Mouse (Mus musculus): ENCODE results near the gene Pgm5. TPM values are rescaled to one million over a fixed set of nuclear protein-coding genes. Genes with fewer than 3 reads are reported as not detected.

Pgm5 gene
- total and polyA plus RNA-seq, 2 experiments from 2014 or later, result 0.57 to 11.7 TPM

GRCm38 (mm10) chr19:24662346-24662745 lies 199.3 kb downstream of the Pgm5 start:
- 98% methylated on average over 2 of the region's 2 CpGs for WGBS
- Histone ChIP-seq H3K27me3 (ENCODE audit: insufficient read depth, low read length) (no peaks in the 10 kb centered on the region), H3K9ac (replicated peaks; ENCODE audit: low read length, poor library complexity, severe bottlenecking) (no peak overlapping the region), H3K9me3 (ENCODE audit: low read length) (no peaks in the 10 kb centered on the region), H3K4me1 (ENCODE audit: insufficient read depth, low read length) (no peaks in the 10 kb centered on the region), H3K4me3 (ENCODE audit: low read depth, low read length) (no peak overlapping the region), H3K4me2 (ENCODE audit: low read depth, low read length, poor library complexity, severe bottlenecking) (no peak overlapping the region), H3K36me3 (ENCODE audit: insufficient read depth, low read length) (no peaks in the 10 kb centered on the region), H3K27ac (ENCODE audit: low read depth, low read length) (no peak overlapping the region)
- no peak for TF ChIP-seq CTCF (IDR thresholded peaks at IDR 0.05)
- DNase-seq (ENCODE audit: low spot score) (no peak), ATAC-seq (ENCODE audit: low FRiP score) (no peak)

DNA sequence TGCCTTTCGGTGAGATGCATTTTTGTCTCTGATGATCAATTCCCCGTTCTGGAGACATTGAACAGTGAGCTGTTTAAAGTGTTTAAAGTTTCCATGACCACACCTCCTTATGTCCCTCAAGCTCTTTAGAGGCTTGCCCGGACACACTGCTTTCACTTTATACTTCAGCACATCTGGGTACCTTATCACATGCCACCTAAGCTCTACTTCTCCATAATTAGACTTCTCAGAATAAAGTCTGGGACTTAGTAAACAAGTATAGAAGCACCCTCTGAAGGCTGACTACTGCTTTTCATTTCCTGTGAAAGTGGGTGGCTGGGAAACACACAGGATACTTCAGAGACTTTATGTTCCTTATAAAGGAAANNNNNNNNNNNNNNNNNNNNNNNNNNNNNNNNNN lies 204.7 kb downstream of the Pgm5 start:
- no peak overlapping the region for H3K4me3 ChIP-seq (ENCODE audit: low read depth, low read length)
- no peaks in the 10 kb centered on the region for H3K36me3 ChIP-seq (ENCODE audit: insufficient read depth, low read length)
- ATAC-seq (ENCODE audit: low FRiP score) (no peak), DNase-seq (ENCODE audit: low spot score) (no peak)
- H3K4me2 ChIP-seq (ENCODE audit: low read depth, low read length, poor library complexity, severe bottlenecking), result no peak overlapping the region
- H3K9me3 ChIP-seq (ENCODE audit: low read length), result no peaks in the 10 kb centered on the region
- no peak overlapping the region for H3K27ac ChIP-seq (ENCODE audit: low read depth, low read length)
- no peak for TF ChIP-seq CTCF (IDR thresholded peaks at IDR 0.05)
- peaks cover 10% of the 10 kb centered on the region; the same call in 1 of the 2 replicates for H3K4me1 ChIP-seq (ENCODE audit: insufficient read depth, low read length)
- no peak overlapping the region for H3K9ac ChIP-seq (replicated peaks; ENCODE audit: low read length, poor library complexity, severe bottlenecking)
- H3K27me3 ChIP-seq (ENCODE audit: insufficient read depth, low read length), result no peaks in the 10 kb centered on the region
- WGBS, result 88% methylated on average over 3 of the region's 3 CpGs

DNA sequence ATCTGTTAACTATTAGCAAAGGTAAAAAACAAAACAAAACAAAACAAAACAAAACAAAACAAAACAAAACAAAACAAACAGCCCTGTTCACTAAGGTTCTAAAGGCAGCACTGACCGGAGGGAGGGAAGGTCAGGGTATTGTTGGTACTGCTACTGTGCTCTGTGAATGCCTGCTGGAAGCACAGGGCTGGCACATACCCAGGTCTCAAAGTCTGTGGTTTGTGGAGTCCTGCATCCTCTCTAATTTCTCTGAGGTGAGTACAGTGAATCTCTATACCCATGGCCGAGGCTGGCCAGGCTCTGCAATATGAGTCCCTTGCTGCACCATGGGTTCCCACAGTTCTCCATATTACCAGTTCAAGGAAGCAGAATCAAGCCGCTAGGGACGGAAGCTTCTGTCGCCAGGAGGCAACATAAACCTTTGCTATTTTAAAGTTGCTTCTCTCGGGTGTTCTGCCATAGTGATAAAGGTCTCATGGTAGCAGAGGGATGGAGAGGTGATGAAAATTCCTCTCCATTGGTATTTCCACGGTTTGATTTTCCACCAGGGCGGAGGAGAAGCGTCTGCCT lies 208.3 kb downstream of the Pgm5 start:
- H3K4me2 ChIP-seq (ENCODE audit: low read depth, low read length, poor library complexity, severe bottlenecking), result no peak overlapping the region
- H3K4me3 ChIP-seq (ENCODE audit: low read depth, low read length), result no peak overlapping the region
- no peak overlapping the region for H3K9ac ChIP-seq (replicated peaks; ENCODE audit: low read length, poor library complexity, severe bottlenecking)
- peaks cover 10% of the 10 kb centered on the region; the same call in 1 of the 2 replicates for H3K4me1 ChIP-seq (ENCODE audit: insufficient read depth, low read length)
- no peaks in the 10 kb centered on the region for H3K9me3 ChIP-seq (ENCODE audit: low read length)
- ATAC-seq (ENCODE audit: low FRiP score) (no peak), DNase-seq (ENCODE audit: low spot score) (no peak)
- TF ChIP-seq CTCF (IDR thresholded peaks at IDR 0.05), result no peak
- H3K36me3 ChIP-seq (ENCODE audit: insufficient read depth, low read length), result no peaks in the 10 kb centered on the region
- WGBS, result 85% methylated on average over 9 of the region's 9 CpGs
- H3K27ac ChIP-seq (ENCODE audit: low read depth, low read length), result no peak overlapping the region
- no peaks in the 10 kb centered on the region for H3K27me3 ChIP-seq (ENCODE audit: insufficient read depth, low read length)

GRCm38 (mm10) chr19:24652342-24653019 lies 209.2 kb downstream of the Pgm5 start:
- Histone ChIP-seq H3K9ac (replicated peaks; ENCODE audit: low read length, poor library complexity, severe bottlenecking) (no peak overlapping the region), H3K4me2 (ENCODE audit: low read depth, low read length, poor library complexity, severe bottlenecking) (no peak overlapping the region), H3K4me3 (ENCODE audit: low read depth, low read length) (no peak overlapping the region), H3K27me3 (ENCODE audit: insufficient read depth, low read length) (no peaks in the 10 kb centered on the region), H3K9me3 (ENCODE audit: low read length) (no peaks in the 10 kb centered on the region), H3K4me1 (ENCODE audit: insufficient read depth, low read length) (peaks cover 10% of the 10 kb centered on the region; the same call in 1 of the 2 replicates), H3K36me3 (ENCODE audit: insufficient read depth, low read length) (no peaks in the 10 kb centered on the region), H3K27ac (ENCODE audit: low read depth, low read length) (peak overlapping the region; percentile 47)
- TF ChIP-seq CTCF (IDR thresholded peaks at IDR 0.05), result no peak
- ATAC-seq (ENCODE audit: low FRiP score), result peak; percentile 59; the same call in 1 of the 2 replicates
- peak; percentile 40 for DNase-seq (ENCODE audit: low spot score)
- WGBS, result 27% methylated on average over 6 of the region's 6 CpGs

DNA sequence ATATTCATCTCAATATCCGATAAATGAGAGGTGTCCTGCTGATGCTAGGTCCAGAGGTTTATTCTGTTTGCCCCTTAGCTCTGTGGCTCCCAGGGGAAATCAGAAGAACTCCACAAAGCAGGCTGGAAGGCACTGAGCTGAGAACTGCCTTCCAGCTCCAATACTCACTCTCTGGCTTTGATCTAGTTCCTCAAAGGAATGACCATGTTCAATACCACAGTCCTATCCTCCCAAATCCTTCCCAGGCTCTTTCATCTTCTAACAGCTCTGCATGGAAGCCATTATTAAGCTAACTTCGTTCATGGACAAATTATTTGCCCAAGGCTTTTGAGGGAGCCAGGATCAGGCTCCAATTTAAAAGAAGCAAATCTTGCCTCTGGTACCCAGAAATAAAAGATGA lies 210.1 kb downstream of the Pgm5 start:
- ATAC-seq (ENCODE audit: low FRiP score) (0 out of 2 replicates have a peak, but pooled peaks have one; percentile 53), DNase-seq (ENCODE audit: low spot score) (no peak)
- Histone ChIP-seq H3K9ac (replicated peaks; ENCODE audit: low read length, poor library complexity, severe bottlenecking) (no peak overlapping the region), H3K4me3 (ENCODE audit: low read depth, low read length) (no peak overlapping the region), H3K4me2 (ENCODE audit: low read depth, low read length, poor library complexity, severe bottlenecking) (no peak overlapping the region), H3K9me3 (ENCODE audit: low read length) (no peaks in the 10 kb centered on the region), H3K27ac (ENCODE audit: low read depth, low read length) (peak overlapping the region; percentile 32), H3K36me3 (ENCODE audit: insufficient read depth, low read length) (no peaks in the 10 kb centered on the region), H3K4me1 (ENCODE audit: insufficient read depth, low read length) (peaks cover 10% of the 10 kb centered on the region; the same call in 1 of the 2 replicates), H3K27me3 (ENCODE audit: insufficient read depth, low read length) (no peaks in the 10 kb centered on the region)
- no peak for TF ChIP-seq CTCF (IDR thresholded peaks at IDR 0.05)
- WGBS, result 29% methylated on average over 2 of the region's 2 CpGs

- H3K27me3 ChIP-seq (ENCODE audit: insufficient read depth, low read length), result no peaks in the 10 kb centered on the region
- 66% methylated on average over 8 of the region's 8 CpGs for whole genome bisulfite sequencing
- no peak overlapping the region for H3K4me3 ChIP-seq (ENCODE audit: low read depth, low read length)
- no peaks in the 10 kb centered on the region for H3K9me3 ChIP-seq (ENCODE audit: low read length)
- DNase-seq (ENCODE audit: low spot score) (no peak), ATAC-seq (ENCODE audit: low FRiP score) (no peak)
- no peak for TF ChIP-seq CTCF (IDR thresholded peaks at IDR 0.05)
- no peaks in the 10 kb centered on the region for H3K36me3 ChIP-seq (ENCODE audit: insufficient read depth, low read length)
- H3K27ac ChIP-seq (ENCODE audit: low read depth, low read length), result no peak overlapping the region
- peaks cover 10% of the 10 kb centered on the region; the same call in 1 of the 2 replicates for H3K4me1 ChIP-seq (ENCODE audit: insufficient read depth, low read length)
- no peak overlapping the region for H3K9ac ChIP-seq (replicated peaks; ENCODE audit: low read length, poor library complexity, severe bottlenecking)
- no peak overlapping the region for H3K4me2 ChIP-seq (ENCODE audit: low read depth, low read length, poor library complexity, severe bottlenecking)
These were observed 211.2 kb downstream of the Pgm5 start for GRCm38 (mm10) chr19:24650428-24650827.
